Mouse (Mus musculus): Measurements from ENCODE around the gene Gm6793. TPM values are rescaled to one million over a fixed set of nuclear protein-coding genes. Genes with fewer than 3 reads are reported as not detected.

Gm6793 gene
- polyA plus RNA-seq, 1 experiment from 2014 or later, result 0.76 TPM

DNA sequence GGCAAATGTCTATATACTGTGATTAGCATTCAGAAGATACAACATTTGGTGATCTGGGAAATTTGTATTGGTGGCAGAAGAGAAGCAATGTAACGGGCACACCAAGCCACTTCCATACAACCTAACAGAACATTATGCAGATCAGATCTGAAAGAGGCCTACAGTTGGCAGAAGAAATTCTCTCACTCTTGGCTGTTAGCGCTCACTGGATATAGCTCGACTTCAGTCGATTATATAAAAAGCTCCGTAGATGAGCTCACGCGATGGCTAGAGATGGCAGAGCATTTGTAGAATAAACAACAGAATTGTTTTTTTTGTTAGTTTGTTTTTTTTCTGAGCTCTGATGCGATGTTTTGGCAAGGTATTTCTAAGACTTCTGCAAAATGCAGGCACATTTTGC is 23.6 kb downstream of the Gm6793 start:
- ATAC-seq, result no peak
- POLR2A ChIA-PET, result interaction anchor here (1.0 kb wide), 1 partner anchor 21 kb away, joined by 4 read pairs; no protein-coding TSS in a partner anchor
- in situ Hi-C loops (cut with MboI; ENCODE audit: low pct_unique_long_range_greater_than_20kb), result no loop called here
- TF ChIP-seq CTCF (IDR thresholded peaks at IDR 0.05), result no peak
- no peaks in the 10 kb centered on the region for H3K27me3 ChIP-seq
- CTCF ChIA-PET, result interaction anchor here (0.9 to 1.7 kb wide), 7 partner anchors 9 to 109 kb away, joined by 3 to 7 read pairs (median 4); no protein-coding TSS in a partner anchor
- DNase-seq (ENCODE audit: low read depth, low spot score), result no peak

DNA sequence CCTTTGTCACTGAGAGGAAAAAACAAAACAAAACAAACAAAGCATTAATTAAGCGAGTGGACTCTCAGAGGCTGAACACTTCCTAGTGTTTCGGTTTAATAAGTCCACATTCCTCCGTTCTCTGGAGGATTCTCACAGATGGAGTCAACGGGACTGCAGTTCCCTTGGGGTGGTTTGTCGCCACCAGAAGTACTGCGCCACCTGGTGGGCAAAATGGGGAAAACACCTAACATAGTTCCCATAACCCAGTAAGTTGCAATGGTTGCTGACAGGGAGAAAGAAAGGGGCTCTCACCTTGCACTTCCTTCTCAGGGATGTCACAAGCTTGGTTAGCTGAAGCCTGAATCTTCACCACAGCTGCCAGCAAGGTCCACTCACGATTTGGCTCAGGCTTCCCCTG is 24.9 kb downstream of the Gm6793 start:
- no peak for DNase-seq (ENCODE audit: low read depth, low spot score)
- peak; percentile 91 for TF ChIP-seq CTCF (IDR thresholded peaks at IDR 0.05)
- peak; percentile 63 for ATAC-seq
- in situ Hi-C loops (cut with MboI; ENCODE audit: low pct_unique_long_range_greater_than_20kb), result loop anchor here (5.0 kb wide), 1 partner anchor 53 kb away; no protein-coding TSS in a partner anchor
- POLR2A ChIA-PET, result interaction anchor here (0.8 kb wide), 1 partner anchor 13 kb away, joined by 3 read pairs; no protein-coding TSS in a partner anchor
- CTCF ChIA-PET, result interaction anchor here (0.7 to 1.5 kb wide), 5 partner anchors 25 to 108 kb away, joined by 3 to 7 read pairs (median 3); no protein-coding TSS in a partner anchor
- no peaks in the 10 kb centered on the region for H3K27me3 ChIP-seq

DNA sequence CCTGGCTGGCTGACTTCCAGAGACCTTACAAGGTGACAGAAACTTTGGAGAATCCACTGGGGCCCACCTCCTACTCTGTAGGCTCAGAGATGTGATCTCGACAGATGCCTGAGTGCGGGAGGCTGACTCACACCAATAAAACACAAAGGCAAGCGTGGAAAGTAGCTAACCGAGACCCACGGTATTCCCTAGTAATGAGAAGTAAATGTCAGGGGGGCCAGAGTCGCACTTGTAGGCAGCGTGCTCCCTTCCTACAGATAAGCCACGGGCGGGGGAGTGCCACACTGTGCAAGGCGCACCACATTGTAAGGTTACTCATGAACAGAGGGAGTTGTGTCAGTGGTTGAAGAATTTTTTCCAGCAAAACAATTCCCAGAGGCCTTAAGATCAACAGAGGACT is 30.3 kb downstream of the Gm6793 start:
- POLR2A ChIA-PET, result interaction anchor here (0.5 to 1.3 kb wide), 2 partner anchors 9 to 27 kb away, joined by 3 to 4 read pairs; no protein-coding TSS in a partner anchor
- ATAC-seq (peak; percentile 87), DNase-seq (ENCODE audit: low read depth, low spot score) (peak; percentile 37)
- no peak for TF ChIP-seq CTCF (IDR thresholded peaks at IDR 0.05)
- CTCF ChIA-PET, result interaction anchor here (1.0 to 1.4 kb wide), 2 partner anchors 15 to 30 kb away, joined by 3 to 4 read pairs; no protein-coding TSS in a partner anchor
- in situ Hi-C loops (cut with MboI; ENCODE audit: low pct_unique_long_range_greater_than_20kb), result loop anchor here (5.0 kb wide), 1 partner anchor 102 kb away; no protein-coding TSS in a partner anchor
- H3K27me3 ChIP-seq, result no peaks in the 10 kb centered on the region

DNA sequence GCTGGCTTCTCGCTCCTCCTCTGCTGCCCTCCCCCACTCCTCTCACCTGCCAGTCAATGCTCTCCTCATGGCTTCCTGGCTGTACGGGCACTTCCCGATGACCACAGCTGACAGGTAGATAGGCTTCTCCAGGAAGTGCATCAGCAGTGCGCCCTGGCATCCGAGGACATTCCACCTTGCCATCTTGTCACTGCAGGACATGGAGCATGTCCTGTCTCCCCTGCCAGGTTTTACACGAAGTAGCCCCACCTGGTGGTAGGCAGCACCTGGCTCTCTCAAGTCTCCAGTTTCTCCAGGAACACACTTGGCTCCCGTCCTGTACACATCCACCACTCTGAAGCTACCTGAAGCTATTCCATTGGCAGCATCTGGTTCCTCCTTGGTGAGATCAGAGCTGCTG is 32.7 kb downstream of the Gm6793 start:
- in situ Hi-C loops (cut with MboI; ENCODE audit: low pct_unique_long_range_greater_than_20kb), result loop anchor here (5.0 kb wide), 1 partner anchor 100 kb away; no protein-coding TSS in a partner anchor
- DNase-seq (ENCODE audit: low read depth, low spot score) (no peak), ATAC-seq (no peak)
- H3K27me3 ChIP-seq, result no peaks in the 10 kb centered on the region
- CTCF ChIA-PET, result interaction anchor here (1.1 kb wide), 1 partner anchor 9 kb away, joined by 3 read pairs; no protein-coding TSS in a partner anchor
- POLR2A ChIA-PET, result no interaction called here
- TF ChIP-seq CTCF (IDR thresholded peaks at IDR 0.05), result no peak

DNA sequence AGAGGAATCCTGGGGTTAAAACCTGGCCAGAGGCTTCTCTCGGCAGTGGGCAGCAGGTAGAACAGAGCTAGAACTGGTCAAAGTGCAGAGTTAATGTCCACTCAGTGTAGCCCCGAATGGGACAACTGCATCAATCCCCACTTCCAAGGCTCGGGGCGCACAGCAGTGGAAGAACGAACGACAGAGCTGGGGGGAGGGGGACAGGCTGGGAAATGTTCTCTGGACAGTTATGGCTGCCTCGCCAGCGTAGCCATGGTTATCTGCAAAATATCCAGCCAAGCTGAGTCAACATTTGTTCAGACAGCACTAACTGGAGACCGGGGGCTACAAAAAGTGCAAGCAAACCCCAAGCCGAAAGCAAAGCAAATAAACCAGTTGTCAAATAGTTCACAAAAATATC is 36.7 kb downstream of the Gm6793 start:
- CTCF ChIA-PET, result no interaction called here
- H3K27me3 ChIP-seq, result no peaks in the 10 kb centered on the region
- in situ Hi-C loops (cut with MboI; ENCODE audit: low pct_unique_long_range_greater_than_20kb), result no loop called here
- no peak for DNase-seq (ENCODE audit: low read depth, low spot score)
- POLR2A ChIA-PET, result no interaction called here
- ATAC-seq, result no peak
- no peak for TF ChIP-seq CTCF (IDR thresholded peaks at IDR 0.05)

DNA sequence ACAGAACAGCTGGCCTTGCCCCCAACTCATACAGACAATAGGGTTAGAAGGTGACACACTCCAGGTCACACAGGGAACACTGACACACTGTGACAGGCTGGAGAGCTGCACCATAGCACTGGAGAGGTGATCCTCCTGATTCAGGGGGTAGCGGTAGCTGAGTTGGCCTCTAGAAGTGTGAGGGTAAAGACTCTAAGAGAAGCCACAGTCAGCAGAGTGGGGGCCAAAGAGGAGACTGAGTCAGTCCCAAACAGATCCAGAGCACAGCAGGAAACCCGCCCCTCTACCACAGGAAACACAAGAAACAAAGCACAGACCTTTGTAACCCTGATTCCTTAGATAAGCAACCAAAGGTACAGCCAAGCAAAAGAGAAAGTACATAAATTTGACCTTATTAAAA is 38.5 kb downstream of the Gm6793 start:
- no peaks in the 10 kb centered on the region for H3K27me3 ChIP-seq
- POLR2A ChIA-PET, result no interaction called here
- DNase-seq (ENCODE audit: low read depth, low spot score) (no peak), ATAC-seq (no peak)
- CTCF ChIA-PET, result interaction anchor here (1.4 kb wide), 1 partner anchor 13 kb away, joined by 3 read pairs; no protein-coding TSS in a partner anchor
- in situ Hi-C loops (cut with MboI; ENCODE audit: low pct_unique_long_range_greater_than_20kb), result no loop called here
- no peak for TF ChIP-seq CTCF (IDR thresholded peaks at IDR 0.05)

DNA sequence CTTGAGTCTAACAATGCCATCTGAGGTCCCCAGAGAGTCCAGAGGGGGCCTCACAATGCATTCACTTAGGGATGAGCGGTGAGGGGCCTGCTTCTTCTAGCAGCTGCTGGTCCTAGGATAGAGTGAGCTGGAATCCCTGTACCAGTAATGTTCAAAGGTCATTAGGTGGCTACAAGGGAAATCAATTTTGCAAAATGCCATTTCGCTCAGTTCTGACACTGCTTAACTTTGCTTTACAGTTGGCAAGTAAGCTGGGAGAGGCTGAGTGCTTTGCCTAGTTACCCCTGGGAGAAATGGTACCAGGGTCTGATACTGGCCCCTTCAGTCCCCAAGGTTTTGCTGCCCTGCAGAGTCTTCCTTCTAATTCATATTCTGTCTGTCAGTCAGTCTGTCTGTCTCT is 39.1 kb downstream of the Gm6793 start:
- in situ Hi-C loops (cut with MboI; ENCODE audit: low pct_unique_long_range_greater_than_20kb), result no loop called here

DNA sequence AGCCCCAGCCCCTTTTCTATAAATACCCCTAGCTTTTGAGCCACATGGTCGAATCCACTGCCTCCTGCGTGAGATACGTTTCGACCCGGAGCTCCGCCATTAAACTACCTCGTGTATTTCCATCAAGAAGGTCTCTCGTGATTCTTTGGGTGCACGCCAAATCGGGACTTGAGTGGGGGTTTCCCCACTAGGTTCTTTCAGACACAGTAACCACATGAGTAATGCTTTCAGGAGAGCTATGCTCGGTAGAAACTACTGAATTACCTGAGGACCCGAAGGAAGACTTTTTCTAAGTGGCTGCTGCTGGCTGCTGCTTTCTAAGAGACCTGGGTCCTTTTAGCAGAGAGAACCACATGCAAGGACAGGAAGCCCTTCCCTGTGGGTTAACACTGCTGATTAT is 40.7 kb downstream of the Gm6793 start:
- CTCF ChIA-PET, result no interaction called here
- in situ Hi-C loops (cut with MboI; ENCODE audit: low pct_unique_long_range_greater_than_20kb), result no loop called here
- DNase-seq (ENCODE audit: low read depth, low spot score) (no peak), ATAC-seq (no peak)
- TF ChIP-seq CTCF (IDR thresholded peaks at IDR 0.05), result no peak
- POLR2A ChIA-PET, result no interaction called here
- H3K27me3 ChIP-seq, result no peaks in the 10 kb centered on the region

More for the DNA sequence above, 39.1 kb downstream of the Gm6793 start:
- CTCF ChIA-PET, result interaction anchor here (1.4 kb wide), 1 partner anchor 13 kb away, joined by 3 read pairs; no protein-coding TSS in a partner anchor
- ATAC-seq (no peak), DNase-seq (ENCODE audit: low read depth, low spot score) (no peak)
- no peak for TF ChIP-seq CTCF (IDR thresholded peaks at IDR 0.05)
- POLR2A ChIA-PET, result interaction anchor here (0.7 kb wide), 1 partner anchor 9 kb away, joined by 3 read pairs; no protein-coding TSS in a partner anchor
- H3K27me3 ChIP-seq, result no peaks in the 10 kb centered on the region

DNA sequence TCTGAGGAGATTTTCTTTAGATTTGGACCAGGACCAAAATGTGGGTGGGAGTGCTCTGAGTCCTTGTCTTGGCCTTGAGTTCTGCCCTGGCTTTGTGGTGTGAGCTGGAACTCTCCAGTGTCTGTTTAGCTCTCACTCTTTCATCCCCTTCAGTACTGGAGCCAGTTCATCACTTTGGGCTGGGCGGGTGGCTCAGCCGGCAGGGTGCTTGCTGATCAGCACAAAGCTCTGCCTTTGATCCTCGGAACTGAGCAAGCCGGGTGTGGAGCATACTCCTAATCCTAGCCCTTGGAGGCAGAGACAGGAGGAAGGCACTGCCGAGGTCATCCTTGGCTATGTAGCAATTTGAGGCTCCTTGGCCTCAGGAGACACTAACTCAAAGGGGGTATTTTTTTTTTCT is 45.8 kb downstream of the Gm6793 start:
- ATAC-seq (no peak), DNase-seq (ENCODE audit: low read depth, low spot score) (no peak)
- ChIA-PET POLR2A (interaction anchor here (1.2 kb wide), 1 partner anchor 18 kb away, joined by 3 read pairs; no protein-coding TSS in a partner anchor), CTCF (interaction anchor here (0.9 to 1.6 kb wide), 3 partner anchors 15 to 87 kb away, joined by 3 to 4 read pairs (median 3); no protein-coding TSS in a partner anchor)
- in situ Hi-C loops (cut with MboI; ENCODE audit: low pct_unique_long_range_greater_than_20kb), result no loop called here
- H3K27me3 ChIP-seq, result no peaks in the 10 kb centered on the region
- no peak for TF ChIP-seq CTCF (IDR thresholded peaks at IDR 0.05)

DNA sequence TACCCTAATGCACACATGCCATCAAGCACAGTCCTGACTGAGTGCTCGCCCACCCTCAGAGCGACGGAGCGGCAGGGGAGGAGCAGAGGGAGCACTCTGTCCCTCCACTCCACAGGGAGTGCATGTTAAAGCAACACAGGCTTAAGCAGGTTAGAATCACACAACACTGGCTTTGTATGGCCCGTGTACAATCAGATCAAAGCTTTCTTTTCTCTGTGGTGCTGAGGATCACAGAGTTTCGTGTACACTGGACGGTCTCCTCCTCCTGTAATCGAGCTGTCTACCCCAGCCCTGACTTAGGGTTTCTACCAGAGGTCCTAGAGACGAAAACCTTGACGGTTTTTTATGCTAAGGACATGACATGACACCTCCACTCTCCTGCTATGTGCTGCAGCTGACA is 46.3 kb downstream of the Gm6793 start:
- CTCF ChIA-PET, result interaction anchor here (1.6 kb wide), 1 partner anchor 87 kb away, joined by 4 read pairs; no protein-coding TSS in a partner anchor
- POLR2A ChIA-PET, result interaction anchor here (1.2 kb wide), 1 partner anchor 18 kb away, joined by 3 read pairs; no protein-coding TSS in a partner anchor
- ATAC-seq (no peak), DNase-seq (ENCODE audit: low read depth, low spot score) (no peak)
- no peaks in the 10 kb centered on the region for H3K27me3 ChIP-seq
- no peak for TF ChIP-seq CTCF (IDR thresholded peaks at IDR 0.05)
- in situ Hi-C loops (cut with MboI; ENCODE audit: low pct_unique_long_range_greater_than_20kb), result no loop called here

DNA sequence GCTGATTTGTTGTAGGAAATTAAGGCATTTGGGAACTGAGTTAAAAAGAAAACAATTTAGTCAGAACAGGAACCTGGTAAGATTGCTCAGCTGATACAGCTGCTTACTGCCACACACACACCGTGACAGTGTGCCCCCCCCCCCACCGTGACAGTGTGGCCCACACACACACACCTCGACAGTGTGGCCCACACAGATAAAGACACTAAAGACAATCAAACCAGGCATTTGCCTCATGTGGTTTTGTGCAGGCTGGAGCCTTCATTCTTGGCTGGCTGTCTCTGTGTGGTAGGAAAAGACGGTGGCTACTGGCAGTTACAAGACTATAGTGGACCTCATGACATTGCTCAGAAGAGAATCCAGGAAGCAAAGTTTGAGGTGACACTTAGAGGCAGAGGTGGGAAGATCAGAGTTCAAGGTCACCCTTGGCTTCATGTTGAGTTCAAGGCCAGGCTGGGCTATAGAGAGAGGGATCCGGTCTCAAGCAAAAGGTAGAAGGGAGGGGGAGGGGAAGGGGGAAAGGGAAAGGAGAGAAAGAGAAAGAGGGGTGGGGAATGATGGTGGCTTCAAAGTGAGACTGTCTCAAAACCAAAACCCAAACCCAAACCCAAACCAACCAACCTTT is 47.5 kb downstream of the Gm6793 start:
- DNase-seq (ENCODE audit: low read depth, low spot score), result no peak
- ATAC-seq, result no peak
- TF ChIP-seq CTCF (IDR thresholded peaks at IDR 0.05), result no peak
- POLR2A ChIA-PET, result interaction anchor here (1.2 kb wide), 1 partner anchor 16 kb away, joined by 3 read pairs; no protein-coding TSS in a partner anchor
- CTCF ChIA-PET, result interaction anchor here (1.2 kb wide), 1 partner anchor 32 kb away, joined by 3 read pairs; no protein-coding TSS in a partner anchor
- in situ Hi-C loops (cut with MboI; ENCODE audit: low pct_unique_long_range_greater_than_20kb), result no loop called here
- H3K27me3 ChIP-seq, result no peaks in the 10 kb centered on the region

All from Patski (cell line).